Mouse (Mus musculus): Measurements from ENCODE around the gene Cenpx. TPM values are rescaled to one million over a fixed set of nuclear protein-coding genes. Genes with fewer than 3 reads are reported as not detected.

Gene Cenpx
- total RNA-seq, 2 experiments from 2014 or later = 18.9 to 21.3 TPM

DNA sequence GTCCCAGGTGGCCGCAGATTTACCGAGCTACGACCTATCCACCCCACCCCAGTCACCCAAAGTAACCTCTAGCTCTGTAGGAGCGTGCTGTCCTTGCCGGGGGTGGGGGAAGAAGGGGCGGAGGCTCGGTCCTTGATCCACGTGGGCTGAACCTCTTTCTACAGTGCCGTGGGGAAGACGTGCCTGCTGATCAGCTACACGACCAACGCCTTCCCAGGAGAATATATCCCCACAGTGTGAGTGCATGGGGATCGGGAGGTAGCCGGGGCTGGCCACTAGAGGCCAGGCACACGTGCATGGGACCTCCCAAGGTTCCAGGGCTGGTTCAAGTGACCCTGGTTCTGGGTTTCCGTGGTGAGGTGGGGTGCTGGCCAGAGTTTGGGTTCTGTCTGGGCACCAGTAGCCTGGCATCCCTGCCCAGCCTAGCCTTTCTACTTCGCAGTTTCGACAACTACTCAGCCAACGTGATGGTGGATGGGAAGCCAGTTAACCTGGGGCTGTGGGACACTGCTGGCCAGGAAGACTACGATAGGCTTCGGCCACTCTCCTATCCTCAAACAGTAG is 8.6 kb upstream of the Cenpx start:
- intact Hi-C loops (cut with DNase I) = loop anchor here (10.0 kb wide), 1 partner anchor 323 kb away; no protein-coding TSS in a partner anchor
- TF ChIP-seq CTCF (IDR thresholded peaks at IDR 0.05) = no peak; the same call in 1 of the 2 replicates
- Histone ChIP-seq H3K4me3 (peak overlapping the region; percentile 56), H3K27ac (no peak overlapping the region)
- DNase-seq (ENCODE audit: extremely low spot score in 1 of 2, low spot score in 2 of 2) = no peak

DNA sequence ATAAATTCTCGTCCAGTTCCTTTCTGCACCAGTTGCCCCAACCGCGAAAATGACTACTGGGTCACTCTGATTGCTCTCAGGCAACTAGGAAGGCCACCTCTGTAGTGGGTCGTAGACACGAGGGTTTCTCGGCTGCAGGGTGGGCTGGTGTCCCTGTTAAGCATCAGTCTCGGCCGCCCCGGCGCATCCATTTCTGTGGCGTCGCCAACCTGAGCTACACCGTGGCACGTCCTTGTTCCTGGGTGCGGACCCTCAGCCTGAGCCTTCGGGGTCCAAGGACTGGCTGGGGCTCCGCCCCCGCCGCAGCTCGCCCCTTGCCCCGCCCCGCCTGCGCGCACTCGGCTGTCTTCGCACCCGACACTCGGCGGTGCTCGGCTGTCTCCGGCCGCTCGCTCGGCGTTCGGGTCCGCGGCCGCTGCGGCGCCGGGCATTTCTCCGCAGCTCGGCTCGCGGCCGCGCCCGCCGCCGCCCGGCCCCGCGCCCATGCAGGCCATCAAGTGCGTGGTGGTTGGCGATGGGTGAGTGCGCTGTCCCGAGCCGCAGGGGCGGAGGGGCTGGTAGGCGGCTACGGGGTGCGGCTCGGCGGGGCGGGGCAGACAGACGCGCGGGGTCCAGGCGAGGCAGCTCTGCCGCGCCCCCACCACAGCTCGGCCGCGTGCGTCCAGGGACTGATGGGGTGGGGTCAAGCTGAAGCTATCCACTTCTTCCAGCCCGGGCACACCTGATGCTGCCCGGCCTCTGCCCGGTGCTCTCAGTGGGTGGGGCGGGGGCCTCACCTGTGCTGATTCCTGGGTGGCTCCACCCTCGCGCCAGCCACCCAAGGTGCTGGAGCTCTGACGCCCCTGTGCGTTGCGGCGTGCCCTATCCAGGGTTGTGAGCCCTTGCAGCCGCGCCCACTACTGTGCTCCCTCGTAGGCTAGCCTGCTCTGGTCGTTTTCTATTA is 7.9 kb upstream of the Cenpx start, which contains the start of gene Rac3:
TSS of gene Rac3 (plus strand) at position 347 of the 943 bp plus-strand sequence.
- no peak for TF ChIP-seq CTCF (IDR thresholded peaks at IDR 0.05)
- peak within 1 kb of the TSS; percentile 61 for H3K27ac ChIP-seq
- peak; percentile 64 to 73 for DNase-seq (ENCODE audit: extremely low spot score in 1 of 2, low spot score in 2 of 2)
- H3K4me3 ChIP-seq = peak within 1 kb of the TSS; percentile 56
- intact Hi-C loops (cut with DNase I) = loop anchor here (10.0 kb wide), 1 partner anchor 323 kb away; no protein-coding TSS in a partner anchor

GRCm38 (mm10) chr11:120720450-120720849 is 6.9 kb upstream of the Cenpx start:
- DNase-seq (ENCODE audit: extremely low spot score in 1 of 2, low spot score in 2 of 2) = peak; percentile 86 to 94
- intact Hi-C loops (cut with DNase I) = loop anchor here (1.0 to 10.0 kb wide), 3 partner anchors 56 to 324 kb away; no protein-coding TSS in a partner anchor
- TF ChIP-seq CTCF (IDR thresholded peaks at IDR 0.05) = peak; percentile 91
- Histone ChIP-seq H3K27ac (no peak overlapping the region), H3K4me3 (peak overlapping the region; percentile 56)

GRCm38 (mm10) chr11:120719841-120720376 is 6.4 kb upstream of the Cenpx start:
- TF ChIP-seq CTCF (IDR thresholded peaks at IDR 0.05) = no peak
- Histone ChIP-seq H3K4me3 (no peak overlapping the region), H3K27ac (no peak overlapping the region)
- DNase-seq (ENCODE audit: extremely low spot score in 1 of 2, low spot score in 2 of 2) = no peak
- intact Hi-C loops (cut with DNase I) = loop anchor here (1.0 to 10.0 kb wide), 3 partner anchors 56 to 325 kb away; no protein-coding TSS in a partner anchor

DNA sequence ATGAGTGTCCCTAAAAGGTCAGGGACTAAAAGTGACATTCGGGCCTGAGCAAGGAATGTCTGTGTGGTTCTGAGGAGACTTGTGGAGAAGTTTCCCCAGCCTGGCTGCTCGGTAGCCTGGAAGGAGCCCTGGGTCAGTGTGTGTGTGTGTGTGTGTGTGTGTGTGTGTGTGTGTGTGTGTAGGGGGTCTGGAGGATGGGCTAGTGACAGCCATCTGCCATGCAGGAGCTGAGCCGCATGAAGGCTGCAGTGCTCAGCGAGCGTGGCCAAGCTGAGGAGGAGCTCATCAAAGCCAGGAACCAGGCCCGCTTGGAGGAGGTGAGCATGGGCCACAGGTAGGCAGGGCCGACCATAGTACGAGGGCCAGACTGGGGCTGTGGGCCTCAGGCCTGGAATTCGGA is 5.7 kb upstream of the Cenpx start:
- TF ChIP-seq CTCF (IDR thresholded peaks at IDR 0.05) = no peak
- no peak for DNase-seq (ENCODE audit: extremely low spot score in 1 of 2, low spot score in 2 of 2)
- Histone ChIP-seq H3K27ac (no peak overlapping the region), H3K4me3 (no peak overlapping the region)
- intact Hi-C loops (cut with DNase I) = no loop called here

DNA sequence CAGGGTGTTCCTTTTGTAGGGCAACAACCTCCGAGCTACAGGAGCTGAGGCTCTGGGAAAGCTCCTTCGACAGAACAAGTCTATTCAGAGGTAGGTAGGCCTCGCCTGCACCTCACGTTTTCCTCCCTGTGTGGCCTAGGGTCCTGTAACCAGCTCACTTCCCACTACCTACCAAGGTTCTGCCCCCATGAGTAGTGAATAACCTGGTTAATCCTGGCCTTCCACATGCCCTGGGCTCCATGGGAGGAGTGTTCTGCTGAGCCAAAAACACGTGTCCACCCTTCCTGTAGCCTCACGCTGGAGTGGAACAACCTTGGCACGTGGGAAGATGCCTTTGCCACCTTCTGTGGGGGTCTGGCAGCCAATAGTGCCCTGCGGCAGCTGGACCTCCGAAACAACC is 1.6 kb upstream of the Cenpx start:
- DNase-seq (ENCODE audit: extremely low spot score in 1 of 2, low spot score in 2 of 2) = no peak
- no peak overlapping the region for H3K27ac ChIP-seq
- no peak for TF ChIP-seq CTCF (IDR thresholded peaks at IDR 0.05)
- intact Hi-C loops (cut with DNase I) = no loop called here
- H3K4me3 ChIP-seq = no peak overlapping the region

DNA sequence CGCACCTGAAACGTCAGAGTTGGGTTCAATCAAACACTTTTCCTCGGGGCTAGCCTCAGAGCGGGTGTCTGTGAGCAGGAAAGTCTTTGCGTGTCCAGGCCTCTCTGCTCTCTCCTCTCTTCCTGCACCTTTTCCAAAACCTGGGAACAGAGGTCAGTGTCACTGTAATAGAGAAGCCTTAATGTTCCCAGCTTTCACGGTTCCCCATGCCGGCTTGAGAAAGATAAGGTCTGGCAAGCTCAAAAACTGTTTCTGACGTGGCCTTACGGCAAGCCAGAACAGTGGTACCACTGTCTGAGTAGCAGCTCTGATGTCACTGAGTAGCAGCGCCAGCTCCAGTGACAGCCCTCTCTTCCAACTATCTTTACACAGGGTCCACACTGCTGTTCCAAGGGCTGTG is 1.0 kb upstream of the Cenpx start:
- no peak for TF ChIP-seq CTCF (IDR thresholded peaks at IDR 0.05)
- no peak for DNase-seq (ENCODE audit: extremely low spot score in 1 of 2, low spot score in 2 of 2)
- H3K27ac ChIP-seq = peak overlapping the region; percentile 70
- intact Hi-C loops (cut with DNase I) = no loop called here
- H3K4me3 ChIP-seq = peak overlapping the region; percentile 84

GRCm38 (mm10) chr11:120712771-120713568 is 568 bp downstream of the Cenpx start:
- peak in 1 of 2 experiments; percentile 38 for DNase-seq (ENCODE audit: extremely low spot score in 1 of 2, low spot score in 2 of 2)
- peak; percentile 67 for TF ChIP-seq CTCF (IDR thresholded peaks at IDR 0.05)
- intact Hi-C loops (cut with DNase I) = loop anchor here (1.0 to 2.0 kb wide), 2 partner anchors 54 to 88 kb away; partner anchors contain the start of gene Sirt7

GRCm38 (mm10) chr11:120711980-120712604 is 1.4 kb downstream of the Cenpx start:
- no peak for DNase-seq (ENCODE audit: extremely low spot score in 1 of 2, low spot score in 2 of 2)
- no peak for TF ChIP-seq CTCF (IDR thresholded peaks at IDR 0.05)
- H3K27ac ChIP-seq = no peak overlapping the region
- intact Hi-C loops (cut with DNase I) = loop anchor here (1.0 to 2.0 kb wide), 2 partner anchors 53 to 87 kb away; partner anchors contain the start of gene Sirt7
- H3K4me3 ChIP-seq = no peak overlapping the region

More at GRCm38 (mm10) chr11:120712771-120713568, 568 bp downstream of the Cenpx start:
- peak overlapping the region; percentile 86 for H3K27ac ChIP-seq
- H3K4me3 ChIP-seq = peak overlapping the region; percentile 84

DNA sequence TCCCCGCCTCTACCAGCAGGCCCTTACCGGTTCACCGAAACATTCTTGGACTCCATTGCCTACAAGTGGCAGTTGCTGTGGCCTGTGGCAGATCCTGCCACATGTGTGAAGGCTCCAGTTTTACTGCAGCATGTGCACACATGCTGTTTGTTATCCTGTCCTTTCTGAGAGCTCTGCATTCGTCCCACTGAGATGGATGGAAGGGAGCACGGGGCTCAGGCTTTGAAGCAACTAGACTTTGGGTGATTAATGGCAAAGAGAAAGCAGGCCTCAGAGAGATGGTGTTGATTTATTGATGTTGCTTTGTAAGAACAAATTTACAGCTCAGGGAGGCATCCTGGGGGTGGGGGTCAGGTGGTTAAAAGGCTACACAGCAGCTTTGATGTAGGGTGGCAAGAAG is 2.9 kb downstream of the Cenpx start:
- H3K27ac ChIP-seq = no peak overlapping the region
- no peak overlapping the region for H3K4me3 ChIP-seq
- no peak for DNase-seq (ENCODE audit: extremely low spot score in 1 of 2, low spot score in 2 of 2)
- intact Hi-C loops (cut with DNase I) = no loop called here
- TF ChIP-seq CTCF (IDR thresholded peaks at IDR 0.05) = no peak

Measured in left cerebral cortex, adult 2 months (tissue).